Mouse (Mus musculus) layer of hippocampus, adult 9-10 months (tissue): ENCODE results near the gene Nol8.

Experiments used
- DNase-seq: peaks from one replicate; pipeline ENCODE4 v3.0.0; 2022; ENCODE audit warnings: low spot score

Gene Nol8

GRCm38 (mm10) chr13:49652481-49653179, at the start of gene Nol8, which contains the start of gene Cenpp:
Gene Nol8, plus strand, starts transcription at chr13:49653078.
Gene Cenpp, minus strand, starts transcription at chr13:49652785.
- peak; percentile 94 for DNase-seq

- DNase-seq = no peak
Measured at GRCm38 (mm10) chr13:49603603-49604002, 49.3 kb upstream of the Nol8 start.

- DNase-seq = no peak
Measured at GRCm38 (mm10) chr13:49607714-49608113, 45.2 kb upstream of the Nol8 start, which contains the start of gene Ogn. Gene Ogn, plus strand, starts transcription at chr13:49608046.

GRCm38 (mm10) chr13:49608589-49609322, 44.1 kb upstream of the Nol8 start:
- DNase-seq = no peak

GRCm38 (mm10) chr13:49617021-49617420, 35.9 kb upstream of the Nol8 start:
- DNase-seq = no peak

- no peak for DNase-seq
Measured at GRCm38 (mm10) chr13:49618365-49618764, 34.5 kb upstream of the Nol8 start.

- no peak for DNase-seq
Measured at GRCm38 (mm10) chr13:49623216-49623615, 29.7 kb upstream of the Nol8 start.

- no peak for DNase-seq
Measured at GRCm38 (mm10) chr13:49628167-49628566, 24.7 kb upstream of the Nol8 start.

- no peak for DNase-seq
Measured at GRCm38 (mm10) chr13:49629076-49629475, 23.8 kb upstream of the Nol8 start.

- no peak for DNase-seq
Measured at GRCm38 (mm10) chr13:49639965-49640364, 12.9 kb upstream of the Nol8 start.

- no peak for DNase-seq
Measured at GRCm38 (mm10) chr13:49642650-49643049, 10.2 kb upstream of the Nol8 start.

- no peak for DNase-seq
Measured at GRCm38 (mm10) chr13:49643669-49644362, 9.1 kb upstream of the Nol8 start.

GRCm38 (mm10) chr13:49644731-49645529, 7.9 kb upstream of the Nol8 start:
- peak; percentile 55 for DNase-seq

GRCm38 (mm10) chr13:49646019-49646418, 6.9 kb upstream of the Nol8 start:
- DNase-seq = no peak

- DNase-seq = no peak
Measured at GRCm38 (mm10) chr13:49651136-49651535, 1.7 kb upstream of the Nol8 start.

- DNase-seq = no peak
Measured at GRCm38 (mm10) chr13:49651781-49652351, 1.0 kb upstream of the Nol8 start.

- no peak for DNase-seq
Measured at GRCm38 (mm10) chr13:49653180-49653541, 283 bp downstream of the Nol8 start.

- no peak for DNase-seq
Measured at GRCm38 (mm10) chr13:49677793-49678192, 24.9 kb downstream of the Nol8 start.

GRCm38 (mm10) chr13:49681351-49682232, 28.7 kb downstream of the Nol8 start, which contains the start of gene Iars:
Gene Iars, plus strand, starts transcription at chr13:49682100.
- DNase-seq = peak; percentile 100

- DNase-seq = no peak
Measured at GRCm38 (mm10) chr13:49682233-49682846, 29.5 kb downstream of the Nol8 start.
